Mouse (Mus musculus): ENCODE data around the gene Cox4i1. TPM values are rescaled to one million over a fixed set of nuclear protein-coding genes. Genes with fewer than 3 reads are reported as not detected.
A peak's percentile ranks its signal among the peaks of the same experiment; 100 is the strongest.

Gene Cox4i1
- polyA plus RNA-seq, 1 experiment = 3,733 TPM

- H3K36me3 ChIP-seq (ENCODE audit: control insufficient read depth, insufficient read depth, low read length) = no peaks in the 10 kb centered on the region
- no peaks in the 10 kb centered on the region for H3K4me1 ChIP-seq (ENCODE audit: control insufficient read depth, insufficient read depth, low read length)
- no peak for DNase-seq
- H3K4me3 ChIP-seq (ENCODE audit: insufficient read depth, low read depth, low read length) = no peak overlapping the region
- no peak overlapping the region for H3K27ac ChIP-seq (ENCODE audit: insufficient read depth, low read depth, low read length)
- TF ChIP-seq CTCF (conservative IDR thresholded peaks at IDR 0.05; ENCODE audit: insufficient read depth, insufficient read length, low read depth, low read length) = no peak
- TF ChIP-seq POLR2A (IDR thresholded peaks at IDR 0.05; ENCODE audit: low read depth, low read length) = no peak
- no peaks in the 10 kb centered on the region for H3K27me3 ChIP-seq (replicated peaks; ENCODE audit: control insufficient read depth, insufficient read depth, low read length)
- WGBS = 67% methylated on average over 10 of the region's 10 CpGs
Observed at GRCm38 (mm10) chr8:120709176-120709575, 41.2 kb downstream of the Cox4i1 start.

- WGBS = 59% methylated on average over 6 of the region's 6 CpGs
- Histone ChIP-seq H3K4me1 (ENCODE audit: control insufficient read depth, insufficient read depth, low read length) (0 out of 2 replicates have a peak, but pooled peaks cover 3% of the 10 kb centered on the region), H3K27ac (ENCODE audit: insufficient read depth, low read depth, low read length) (peak overlapping the region; percentile 9), H3K36me3 (ENCODE audit: control insufficient read depth, insufficient read depth, low read length) (no peaks in the 10 kb centered on the region), H3K27me3 (replicated peaks; ENCODE audit: control insufficient read depth, insufficient read depth, low read length) (no peaks in the 10 kb centered on the region), H3K4me3 (ENCODE audit: insufficient read depth, low read depth, low read length) (no peak overlapping the region)
- TF ChIP-seq CTCF (conservative IDR thresholded peaks at IDR 0.05; ENCODE audit: insufficient read depth, insufficient read length, low read depth, low read length) (no peak), POLR2A (IDR thresholded peaks at IDR 0.05; ENCODE audit: low read depth, low read length) (no peak)
- DNase-seq = peak; percentile 46
Observed at GRCm38 (mm10) chr8:120715200-120715599, 47.2 kb downstream of the Cox4i1 start.

GRCm38 (mm10) chr8:120715996-120716680, 48.1 kb downstream of the Cox4i1 start:
- H3K27ac ChIP-seq (ENCODE audit: insufficient read depth, low read depth, low read length) = no peak overlapping the region
- WGBS = 77% methylated on average over 15 of the region's 15 CpGs
- DNase-seq = no peak

GRCm38 (mm10) chr8:120719586-120720236, 51.7 kb downstream of the Cox4i1 start:
- no peak overlapping the region for H3K27ac ChIP-seq (ENCODE audit: insufficient read depth, low read depth, low read length)
- DNase-seq = no peak
- H3K27me3 ChIP-seq (replicated peaks; ENCODE audit: control insufficient read depth, insufficient read depth, low read length) = no peaks in the 10 kb centered on the region
- no peaks in the 10 kb centered on the region for H3K36me3 ChIP-seq (ENCODE audit: control insufficient read depth, insufficient read depth, low read length)
- TF ChIP-seq CTCF (conservative IDR thresholded peaks at IDR 0.05; ENCODE audit: insufficient read depth, insufficient read length, low read depth, low read length) (no peak), POLR2A (IDR thresholded peaks at IDR 0.05; ENCODE audit: low read depth, low read length) (no peak)
- 61% methylated on average over 19 of the region's 19 CpGs for WGBS
- H3K4me1 ChIP-seq (ENCODE audit: control insufficient read depth, insufficient read depth, low read length) = peaks cover 3% of the 10 kb centered on the region; the same call in 1 of the 2 replicates
- H3K4me3 ChIP-seq (ENCODE audit: insufficient read depth, low read depth, low read length) = no peak overlapping the region

More at GRCm38 (mm10) chr8:120715996-120716680, 48.1 kb downstream of the Cox4i1 start:
- no peak overlapping the region for H3K4me3 ChIP-seq (ENCODE audit: insufficient read depth, low read depth, low read length)
- 0 out of 2 replicates have a peak, but pooled peaks cover 3% of the 10 kb centered on the region for H3K4me1 ChIP-seq (ENCODE audit: control insufficient read depth, insufficient read depth, low read length)
- H3K36me3 ChIP-seq (ENCODE audit: control insufficient read depth, insufficient read depth, low read length) = no peaks in the 10 kb centered on the region
- H3K27me3 ChIP-seq (replicated peaks; ENCODE audit: control insufficient read depth, insufficient read depth, low read length) = no peaks in the 10 kb centered on the region
- no peak for TF ChIP-seq POLR2A (IDR thresholded peaks at IDR 0.05; ENCODE audit: low read depth, low read length)
- TF ChIP-seq CTCF (conservative IDR thresholded peaks at IDR 0.05; ENCODE audit: insufficient read depth, insufficient read length, low read depth, low read length) = no peak

GRCm38 (mm10) chr8:120723025-120723424, 55.0 kb downstream of the Cox4i1 start:
- TF ChIP-seq CTCF (conservative IDR thresholded peaks at IDR 0.05; ENCODE audit: insufficient read depth, insufficient read length, low read depth, low read length) (peak; percentile 33; the same call in 1 of the 2 replicates), POLR2A (IDR thresholded peaks at IDR 0.05; ENCODE audit: low read depth, low read length) (no peak)

More at GRCm38 (mm10) chr8:120723025-120723424, 55.0 kb downstream of the Cox4i1 start:
- no peak overlapping the region for H3K4me3 ChIP-seq (ENCODE audit: insufficient read depth, low read depth, low read length)
- H3K27ac ChIP-seq (ENCODE audit: insufficient read depth, low read depth, low read length) = no peak overlapping the region
- WGBS = 79% methylated on average over 6 of the region's 6 CpGs
- no peaks in the 10 kb centered on the region for H3K36me3 ChIP-seq (ENCODE audit: control insufficient read depth, insufficient read depth, low read length)
- peaks cover 9% of the 10 kb centered on the region; the same call in 1 of the 2 replicates for H3K4me1 ChIP-seq (ENCODE audit: control insufficient read depth, insufficient read depth, low read length)
- no peaks in the 10 kb centered on the region for H3K27me3 ChIP-seq (replicated peaks; ENCODE audit: control insufficient read depth, insufficient read depth, low read length)
- DNase-seq = no peak

Other genes with a start within 250 kb of the Cox4i1 start
- 6.4 and 6.9 TPM in 2 replicates for gene Gins2, start 78.9 kb upstream of the Cox4i1 start, polyA plus RNA-seq (2012; rRNA removed)
- gene 1190005I06Rik, start 20.6 kb upstream of the Cox4i1 start, polyA plus RNA-seq (2012; rRNA removed) = 4.6 and 6.8 TPM in 2 replicates
- 1.6 TPM in 1 of 2 replicates, not detected in the other for gene Gm27021, start 143 bp upstream of the Cox4i1 start, polyA plus RNA-seq (2012; rRNA removed)
- 67.0 and 67.8 TPM in 2 replicates for gene Emc8, start 351 bp downstream of the Cox4i1 start, polyA plus RNA-seq (2012; rRNA removed)
- gene Irf8, start 68.1 kb downstream of the Cox4i1 start, polyA plus RNA-seq (2012; rRNA removed) = 12.3 and 16.7 TPM in 2 replicates

Data from kidney, adult 2 months (tissue).